Mouse (Mus musculus) cerebellum, adult 2 months (tissue): Measurements from ENCODE around the gene L3mbtl3.

Experiments
- CTCF ChIP-seq: fragments of 200-500 bp; IDR thresholded peaks from 2 replicates; pipeline ENCODE4 v1.5.1; 2011; ENCODE audit warnings: low read depth, mild to moderate bottlenecking, control low read depth, low read length, moderate library complexity, borderline replicate concordance; ENCODE audit not compliant: insufficient read depth
- POLR2A ChIP-seq: fragments of 200-500 bp; IDR thresholded peaks from 2 replicates; pipeline ENCODE4 v1.6.1; 2011; ENCODE audit warnings: low read length, control low read depth, borderline replicate concordance; ENCODE audit not compliant: insufficient read depth

DNA sequence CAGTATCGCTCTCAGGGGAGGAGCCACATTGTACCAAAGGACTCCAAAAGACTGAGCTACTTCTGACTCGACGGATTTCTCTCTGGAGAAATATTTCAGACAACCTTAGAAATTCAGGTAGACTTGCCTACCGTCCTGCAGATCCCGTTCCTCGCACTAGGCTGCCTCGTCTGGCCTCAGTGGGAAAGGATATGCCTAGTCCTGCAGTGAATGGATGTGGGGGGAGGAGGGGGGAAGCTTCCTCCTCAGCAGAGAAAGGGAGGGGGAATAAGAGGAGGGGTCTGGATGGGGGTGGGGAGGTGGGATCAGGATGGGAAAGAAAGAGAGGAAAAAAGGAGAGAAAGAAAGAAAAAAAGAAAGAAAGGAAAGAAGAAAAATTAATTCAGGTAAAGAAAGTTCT, 28.2 kb downstream of the L3mbtl3 start:
- no peak for TF ChIP-seq CTCF
- no peak for TF ChIP-seq POLR2A
